Mouse (Mus musculus): ENCODE data around the gene Cacnb2.

DNA sequence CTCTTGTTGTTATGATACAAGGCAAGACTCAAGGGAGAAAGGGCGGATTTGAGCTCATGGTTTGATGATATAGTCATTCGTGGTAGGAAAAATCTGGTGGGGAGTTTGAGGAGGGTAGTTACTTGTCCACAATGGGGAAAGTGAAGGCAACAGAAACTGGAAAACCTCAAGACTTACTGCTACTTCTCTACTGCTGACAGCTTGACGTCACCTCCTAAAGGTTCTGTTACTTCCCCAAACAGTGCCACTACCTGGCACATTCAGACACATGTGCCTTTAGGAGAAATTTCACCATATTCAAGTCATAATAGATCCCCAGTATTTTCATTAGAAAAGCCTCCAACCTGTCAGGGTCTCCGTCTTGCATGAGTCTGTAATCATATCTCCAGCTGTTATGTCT, 167.7 kb downstream of the Cacnb2 start:
- no peak for TF ChIP-seq POLR2A (IDR thresholded peaks at IDR 0.05; ENCODE audit: borderline replicate concordance, insufficient read depth, low read length)
- no peak for TF ChIP-seq CTCF (IDR thresholded peaks at IDR 0.05; ENCODE audit: borderline replicate concordance, insufficient read depth, low read depth, low read length)

All from cerebellum, adult 2 months (tissue).